Mouse (Mus musculus): ENCODE data around the gene Fkbpl. TPM values are rescaled to one million over a fixed set of nuclear protein-coding genes. Genes with fewer than 3 reads are reported as not detected.

The Fkbpl gene
- polyA plus RNA-seq, 1 experiment from 2014 or later = 16.5 TPM

DNA sequence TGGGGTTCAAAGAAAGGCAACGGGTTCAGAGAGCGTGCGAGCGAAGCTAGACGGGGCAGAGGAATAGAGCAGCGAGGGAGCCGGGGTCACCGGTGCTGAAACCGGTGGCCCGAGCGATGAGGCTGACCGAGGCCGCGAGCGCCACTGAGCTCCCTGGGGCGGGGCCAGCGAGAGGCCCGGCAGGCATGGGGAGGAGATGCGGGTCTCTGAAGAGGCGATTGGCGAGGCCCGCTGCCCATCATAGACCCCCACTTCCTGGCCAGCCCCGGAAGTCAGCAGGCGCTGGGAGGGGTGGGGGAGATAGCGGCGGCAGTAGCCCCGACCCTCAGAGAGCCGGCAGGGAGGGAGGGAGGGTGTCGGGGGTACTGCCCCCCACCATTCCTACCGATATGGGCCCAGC lies 39.0 kb upstream of the Fkbpl start:
- peak; percentile 56 for ATAC-seq (ENCODE audit: low FRiP score, low TSS enrichment)
- WGBS = under 1% methylated on average over 20 of the region's 30 CpGs

DNA sequence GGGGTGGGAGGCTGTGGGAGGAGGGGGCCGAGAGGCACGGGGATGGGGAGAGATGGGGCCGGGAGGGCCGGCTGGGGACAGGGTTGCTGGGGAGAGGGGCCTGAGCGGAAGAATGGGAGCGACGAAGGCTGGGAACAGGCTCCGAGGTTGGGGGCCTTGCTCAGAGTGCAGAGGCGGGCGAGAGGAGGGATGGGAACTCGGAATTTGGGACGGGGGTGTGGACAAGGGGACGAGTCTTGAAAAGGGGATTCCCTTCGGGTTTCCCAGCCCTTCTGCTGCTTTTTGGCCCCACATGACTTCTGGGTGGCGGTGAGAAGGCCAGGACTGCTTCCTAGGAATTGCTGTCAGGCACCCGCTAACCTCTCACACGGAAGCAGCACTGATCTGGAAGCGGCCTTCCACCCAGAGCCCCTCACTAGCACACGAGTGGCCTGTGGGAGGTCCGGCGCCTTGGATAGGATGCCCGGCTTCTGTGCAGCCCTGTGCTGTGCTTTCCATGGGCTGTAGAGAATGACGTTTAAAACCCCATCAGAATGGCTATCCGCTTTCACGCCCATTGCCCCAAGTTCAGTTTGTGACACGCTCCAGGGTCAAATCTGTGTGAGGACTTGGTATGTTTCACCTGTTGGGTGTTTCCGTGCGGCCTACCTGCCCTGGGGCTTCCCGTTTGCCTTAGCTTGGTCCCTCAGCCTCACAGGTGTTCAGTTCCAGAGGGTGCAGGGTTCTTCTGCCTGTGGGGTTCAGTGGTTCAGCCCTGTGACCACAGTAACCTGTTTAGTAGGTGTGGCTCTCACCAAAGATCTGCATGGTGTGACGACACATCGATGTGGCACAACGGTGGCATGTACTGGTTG lies 38.2 kb upstream of the Fkbpl start:
- ATAC-seq (ENCODE audit: low FRiP score, low TSS enrichment) = peak; percentile 0; the same call in 1 of the 2 replicates

More for the DNA sequence above, 39.0 kb upstream of the Fkbpl start:
- Histone ChIP-seq H3K9ac (ENCODE audit: low read depth, low read length) (peak overlapping the region; percentile 95), H3K4me3 (ENCODE audit: low read length) (peak overlapping the region; percentile 99), H3K36me3 (ENCODE audit: control insufficient read depth, insufficient read depth, low read length) (peaks cover 13% of the 10 kb centered on the region), H3K27ac (ENCODE audit: low read depth, low read length) (peak overlapping the region; percentile 95), H3K4me1 (ENCODE audit: control insufficient read depth, insufficient read depth, low read length) (peaks cover 35% of the 10 kb centered on the region), H3K9me3 (ENCODE audit: control insufficient read depth, low read length) (no peaks in the 10 kb centered on the region), H3K4me2 (replicated peaks; ENCODE audit: low read depth, low read length) (peak overlapping the region; percentile 93), H3K27me3 (ENCODE audit: control insufficient read depth, insufficient read depth, low read length) (no peaks in the 10 kb centered on the region)

DNA sequence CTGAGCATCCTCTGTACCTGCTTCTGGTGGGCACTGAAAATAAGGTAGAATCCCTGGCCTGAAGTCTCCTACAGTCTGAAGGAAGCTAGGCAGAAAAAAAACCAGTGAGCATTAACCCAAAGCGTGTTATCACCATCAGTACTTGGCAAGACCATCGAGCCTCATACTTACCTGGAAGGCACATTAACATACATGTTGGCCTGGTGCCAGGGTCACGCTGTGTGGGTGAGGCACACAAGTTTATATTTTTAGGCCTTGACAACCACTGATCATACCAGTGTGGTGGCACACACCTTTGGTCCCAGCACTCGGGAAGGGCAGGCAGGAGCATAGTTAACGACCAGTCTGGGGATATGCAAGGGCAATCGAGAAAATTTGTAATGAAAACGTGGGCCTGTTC lies 36.6 kb upstream of the Fkbpl start:
- WGBS = 78% methylated on average over 7 of the region's 7 CpGs

More for the DNA sequence above, 38.2 kb upstream of the Fkbpl start:
- Histone ChIP-seq H3K9ac (ENCODE audit: low read depth, low read length) (peak overlapping the region; percentile 95), H3K36me3 (ENCODE audit: control insufficient read depth, insufficient read depth, low read length) (peaks cover 17% of the 10 kb centered on the region), H3K27ac (ENCODE audit: low read depth, low read length) (peak overlapping the region; percentile 95), H3K4me3 (ENCODE audit: low read length) (peak overlapping the region; percentile 99), H3K27me3 (ENCODE audit: control insufficient read depth, insufficient read depth, low read length) (no peaks in the 10 kb centered on the region), H3K9me3 (ENCODE audit: control insufficient read depth, low read length) (no peaks in the 10 kb centered on the region), H3K4me1 (ENCODE audit: control insufficient read depth, insufficient read depth, low read length) (peaks cover 35% of the 10 kb centered on the region), H3K4me2 (replicated peaks; ENCODE audit: low read depth, low read length) (peak overlapping the region; percentile 93)
- WGBS = 13% methylated on average over 32 of the region's 32 CpGs

DNA sequence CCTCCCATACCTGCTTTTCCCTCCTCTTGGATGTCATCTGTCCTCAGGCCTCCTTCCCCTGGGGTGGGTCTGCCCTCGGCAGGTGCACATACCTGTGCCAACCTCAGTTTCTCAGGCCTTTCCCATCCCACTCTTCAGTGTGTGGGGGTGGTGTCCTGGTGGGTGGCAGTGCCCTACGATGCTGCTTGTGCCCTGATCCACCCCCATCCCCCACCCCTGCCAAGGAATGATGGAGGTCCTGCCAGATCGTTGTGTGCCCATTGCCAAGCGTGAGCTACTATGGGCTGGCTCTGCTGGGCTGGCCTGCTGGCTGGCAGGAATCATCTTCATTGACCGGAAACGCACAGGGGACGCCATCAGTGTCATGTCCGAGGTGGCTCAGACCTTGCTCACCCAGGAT lies 33.5 kb upstream of the Fkbpl start:
- peaks cover 45% of the 10 kb centered on the region for H3K36me3 ChIP-seq (ENCODE audit: control insufficient read depth, insufficient read depth, low read length)
- no peaks in the 10 kb centered on the region for H3K27me3 ChIP-seq (ENCODE audit: control insufficient read depth, insufficient read depth, low read length)
- WGBS = 92% methylated on average over 8 of the region's 8 CpGs
- H3K9ac ChIP-seq (ENCODE audit: low read depth, low read length) = no peak overlapping the region
- H3K4me1 ChIP-seq (ENCODE audit: control insufficient read depth, insufficient read depth, low read length) = peaks cover 21% of the 10 kb centered on the region
- no peak overlapping the region for H3K27ac ChIP-seq (ENCODE audit: low read depth, low read length)
- no peak overlapping the region for H3K4me3 ChIP-seq (ENCODE audit: low read length)
- no peaks in the 10 kb centered on the region for H3K9me3 ChIP-seq (ENCODE audit: control insufficient read depth, low read length)
- no peak overlapping the region for H3K4me2 ChIP-seq (replicated peaks; ENCODE audit: low read depth, low read length)
- no peak for ATAC-seq (ENCODE audit: low FRiP score, low TSS enrichment)

More for the DNA sequence above, 36.6 kb upstream of the Fkbpl start:
- Histone ChIP-seq H3K27me3 (ENCODE audit: control insufficient read depth, insufficient read depth, low read length) (no peaks in the 10 kb centered on the region), H3K4me3 (ENCODE audit: low read length) (no peak overlapping the region), H3K27ac (ENCODE audit: low read depth, low read length) (no peak overlapping the region), H3K36me3 (ENCODE audit: control insufficient read depth, insufficient read depth, low read length) (peaks cover 33% of the 10 kb centered on the region), H3K9me3 (ENCODE audit: control insufficient read depth, low read length) (no peaks in the 10 kb centered on the region), H3K4me1 (ENCODE audit: control insufficient read depth, insufficient read depth, low read length) (peaks cover 27% of the 10 kb centered on the region), H3K9ac (ENCODE audit: low read depth, low read length) (no peak overlapping the region), H3K4me2 (replicated peaks; ENCODE audit: low read depth, low read length) (no peak overlapping the region)
- ATAC-seq (ENCODE audit: low FRiP score, low TSS enrichment) = no peak

DNA sequence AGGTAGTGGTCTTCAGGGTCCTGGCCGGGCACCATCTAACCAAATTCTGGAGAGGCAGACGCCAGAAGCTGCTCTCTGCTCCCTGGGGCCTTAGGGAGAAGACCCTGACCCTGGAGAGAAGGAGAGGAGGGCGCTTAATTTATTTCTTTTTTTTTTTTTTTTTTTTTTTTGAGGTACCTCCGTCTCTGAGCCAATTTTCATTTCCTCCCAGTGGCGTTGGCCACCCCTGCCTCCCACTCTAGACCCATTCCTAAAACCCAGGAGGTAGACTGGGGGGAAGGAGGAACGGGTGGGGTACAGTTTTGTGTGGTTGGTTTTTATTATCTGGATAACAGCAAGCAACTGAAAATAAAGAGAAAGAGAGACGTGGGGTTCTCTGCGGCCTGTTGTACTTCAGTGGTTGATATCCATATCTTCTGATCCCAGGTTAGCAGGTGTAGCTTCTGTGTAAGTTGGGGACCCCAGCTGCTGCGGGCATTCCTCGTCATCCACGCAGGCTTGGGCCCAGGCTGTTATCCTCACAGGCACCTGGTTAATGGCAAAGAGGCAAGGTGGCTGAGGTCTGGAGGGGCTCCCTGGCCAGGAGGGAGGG lies 31.4 kb upstream of the Fkbpl start:
- Histone ChIP-seq H3K4me1 (ENCODE audit: control insufficient read depth, insufficient read depth, low read length) (peaks cover 6% of the 10 kb centered on the region; the same call in 1 of the 2 replicates), H3K4me3 (ENCODE audit: low read length) (no peak overlapping the region), H3K9ac (ENCODE audit: low read depth, low read length) (no peak overlapping the region), H3K4me2 (replicated peaks; ENCODE audit: low read depth, low read length) (no peak overlapping the region), H3K36me3 (ENCODE audit: control insufficient read depth, insufficient read depth, low read length) (peaks cover 52% of the 10 kb centered on the region), H3K9me3 (ENCODE audit: control insufficient read depth, low read length) (no peaks in the 10 kb centered on the region), H3K27me3 (ENCODE audit: control insufficient read depth, insufficient read depth, low read length) (no peaks in the 10 kb centered on the region), H3K27ac (ENCODE audit: low read depth, low read length) (no peak overlapping the region)
- WGBS = 85% methylated on average over 11 of the region's 11 CpGs
- ATAC-seq (ENCODE audit: low FRiP score, low TSS enrichment) = no peak

DNA sequence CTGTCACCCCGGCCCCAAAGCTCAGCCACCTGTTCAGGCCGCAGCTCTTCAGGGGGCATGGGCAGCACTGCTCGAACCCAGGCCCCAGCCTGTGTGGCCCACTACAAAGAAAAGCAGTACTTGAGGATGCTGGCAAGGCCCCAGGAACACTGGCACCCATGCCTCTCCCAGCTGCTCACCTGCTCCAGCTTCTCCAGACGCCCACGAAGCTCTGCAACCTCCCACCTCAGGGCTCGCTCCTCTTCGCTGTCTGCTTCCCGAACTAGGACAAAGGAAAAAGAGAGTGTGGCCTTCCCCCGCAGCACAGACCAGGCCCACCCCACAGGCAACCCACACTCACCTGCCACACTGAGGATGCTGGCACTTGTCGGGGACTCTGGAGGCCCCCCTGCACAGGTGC lies 30.7 kb upstream of the Fkbpl start:
- Histone ChIP-seq H3K27me3 (ENCODE audit: control insufficient read depth, insufficient read depth, low read length) (no peaks in the 10 kb centered on the region), H3K27ac (ENCODE audit: low read depth, low read length) (no peak overlapping the region), H3K9me3 (ENCODE audit: control insufficient read depth, low read length) (no peaks in the 10 kb centered on the region), H3K36me3 (ENCODE audit: control insufficient read depth, insufficient read depth, low read length) (peaks cover 52% of the 10 kb centered on the region), H3K9ac (ENCODE audit: low read depth, low read length) (no peak overlapping the region), H3K4me2 (replicated peaks; ENCODE audit: low read depth, low read length) (no peak overlapping the region), H3K4me3 (ENCODE audit: low read length) (no peak overlapping the region), H3K4me1 (ENCODE audit: control insufficient read depth, insufficient read depth, low read length) (no peaks in the 10 kb centered on the region; the same call in 1 of the 2 replicates)
- ATAC-seq (ENCODE audit: low FRiP score, low TSS enrichment) = no peak
- 91% methylated on average over 10 of the region's 10 CpGs for WGBS

DNA sequence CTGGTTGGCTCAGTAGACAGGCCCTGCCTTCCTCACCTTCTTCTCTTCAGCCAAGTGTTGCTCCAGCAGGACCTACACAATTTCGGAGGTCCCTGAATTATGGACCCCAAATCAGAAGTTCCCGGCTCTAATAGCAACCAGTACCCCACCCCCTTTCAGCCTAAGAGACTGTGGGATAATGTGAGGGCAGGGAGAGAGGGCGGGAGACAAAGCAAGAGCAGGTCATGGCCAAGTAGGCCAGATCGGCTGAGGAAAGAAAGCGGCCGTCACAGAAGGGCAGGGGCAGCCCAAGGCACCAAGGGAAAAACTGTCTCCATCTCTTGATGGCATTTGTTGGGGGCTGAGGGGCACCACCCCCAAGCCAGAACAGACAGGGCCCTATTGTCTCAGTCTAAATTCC lies 28.7 kb upstream of the Fkbpl start, which contains the start of gene Egfl8:
Gene Egfl8, minus strand, starts transcription at position 101 of the 400 bp plus-strand sequence.
- Histone ChIP-seq H3K36me3 (ENCODE audit: control insufficient read depth, insufficient read depth, low read length) (peaks cover 53% of the 10 kb centered on the region), H3K9ac (ENCODE audit: low read depth, low read length) (no peak within 1 kb of the TSS), H3K4me1 (ENCODE audit: control insufficient read depth, insufficient read depth, low read length) (no peaks in the 10 kb centered on the region), H3K27ac (ENCODE audit: low read depth, low read length) (no peak within 1 kb of the TSS), H3K4me3 (ENCODE audit: low read length) (no peak within 1 kb of the TSS), H3K9me3 (ENCODE audit: control insufficient read depth, low read length) (no peaks in the 10 kb centered on the region), H3K27me3 (ENCODE audit: control insufficient read depth, insufficient read depth, low read length) (no peaks in the 10 kb centered on the region), H3K4me2 (replicated peaks; ENCODE audit: low read depth, low read length) (no peak within 1 kb of the TSS)
- WGBS = 77% methylated on average over 6 of the region's 6 CpGs
- ATAC-seq (ENCODE audit: low FRiP score, low TSS enrichment) = no peak

DNA sequence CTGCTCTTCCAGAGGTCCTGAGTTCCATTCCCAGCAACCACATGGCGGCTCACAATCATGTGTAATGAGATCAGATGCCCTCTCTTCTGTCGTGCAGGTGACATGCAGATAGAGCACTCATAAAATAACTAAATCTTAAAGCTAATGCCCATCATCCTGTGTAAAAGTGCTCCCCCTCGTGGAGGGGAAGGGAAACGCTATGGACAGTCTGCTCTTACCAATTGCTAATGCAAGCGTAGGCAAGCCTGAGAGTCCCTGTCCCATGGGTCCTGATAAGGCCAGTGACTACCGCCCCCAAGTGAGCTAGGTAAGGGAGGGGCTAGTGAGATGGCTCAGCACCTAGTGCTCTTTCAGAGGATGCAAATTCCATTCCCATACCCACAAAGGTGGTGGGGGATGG lies 25.6 kb upstream of the Fkbpl start:
- no peak overlapping the region for H3K27ac ChIP-seq (ENCODE audit: low read depth, low read length)
- H3K4me2 ChIP-seq (replicated peaks; ENCODE audit: low read depth, low read length) = no peak overlapping the region
- H3K9me3 ChIP-seq (ENCODE audit: control insufficient read depth, low read length) = no peaks in the 10 kb centered on the region
- 0 out of 2 replicates have a peak, but pooled peaks have one; percentile 28 for ATAC-seq (ENCODE audit: low FRiP score, low TSS enrichment)
- whole genome bisulfite sequencing = 27% methylated on average over 6 of the region's 6 CpGs
- H3K27me3 ChIP-seq (ENCODE audit: control insufficient read depth, insufficient read depth, low read length) = no peaks in the 10 kb centered on the region
- no peaks in the 10 kb centered on the region for H3K4me1 ChIP-seq (ENCODE audit: control insufficient read depth, insufficient read depth, low read length)
- no peak overlapping the region for H3K9ac ChIP-seq (ENCODE audit: low read depth, low read length)
- H3K4me3 ChIP-seq (ENCODE audit: low read length) = no peak overlapping the region
- H3K36me3 ChIP-seq (ENCODE audit: control insufficient read depth, insufficient read depth, low read length) = peaks cover 38% of the 10 kb centered on the region

DNA sequence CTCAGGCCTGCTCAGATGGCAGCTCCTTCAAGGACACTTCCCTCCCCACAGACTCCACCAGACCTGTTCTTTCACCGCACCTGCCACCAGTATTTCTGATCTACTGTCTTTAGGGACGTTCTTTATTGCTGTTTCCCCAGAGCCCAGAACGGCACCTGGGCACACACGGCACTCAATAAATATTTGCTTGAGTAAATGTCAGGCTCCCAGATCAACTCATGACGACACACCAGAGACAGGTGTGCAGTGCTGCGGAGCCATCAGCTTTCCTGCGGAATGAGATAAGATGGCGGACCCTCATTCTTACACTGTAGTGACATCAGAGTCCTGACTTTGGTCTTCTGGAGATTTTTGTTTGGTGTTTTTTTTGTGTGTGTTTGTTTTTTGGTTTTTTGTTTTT lies 23.6 kb upstream of the Fkbpl start:
- Histone ChIP-seq H3K9ac (ENCODE audit: low read depth, low read length) (no peak overlapping the region), H3K36me3 (ENCODE audit: control insufficient read depth, insufficient read depth, low read length) (peaks cover 40% of the 10 kb centered on the region), H3K4me3 (ENCODE audit: low read length) (no peak overlapping the region), H3K27me3 (ENCODE audit: control insufficient read depth, insufficient read depth, low read length) (no peaks in the 10 kb centered on the region), H3K27ac (ENCODE audit: low read depth, low read length) (no peak overlapping the region), H3K9me3 (ENCODE audit: control insufficient read depth, low read length) (no peaks in the 10 kb centered on the region), H3K4me1 (ENCODE audit: control insufficient read depth, insufficient read depth, low read length) (peaks cover 1% of the 10 kb centered on the region), H3K4me2 (replicated peaks; ENCODE audit: low read depth, low read length) (no peak overlapping the region)
- ATAC-seq (ENCODE audit: low FRiP score, low TSS enrichment) = no peak
- 87% methylated on average over 8 of the region's 8 CpGs for WGBS
